Mouse (Mus musculus) bone marrow, adult 2 months (tissue): Measurements from ENCODE around the gene Fbxo28.

Experiments
- CTCF ChIP-seq: fragments of 200-500 bp; IDR thresholded peaks from 2 replicates; pipeline ENCODE4 v1.5.1; 2011; ENCODE audit warnings: low read length, control low read depth; ENCODE audit not compliant: control insufficient read depth, insufficient read depth
- POLR2A ChIP-seq: fragments of 200-500 bp; IDR thresholded peaks from 2 replicates; pipeline ENCODE4 v1.6.1; 2011; ENCODE audit warnings: low read depth, mild to moderate bottlenecking, control low read depth, low read length, borderline replicate concordance; ENCODE audit not compliant: control insufficient read depth

GRCm38 (mm10) chr1:182287781-182288180 lies 53.6 kb downstream of the Fbxo28 start:
- TF ChIP-seq CTCF (peak; percentile 67), POLR2A (no peak)
